Mouse (Mus musculus) WW6 (cell line): ENCODE results near the gene Col6a2.

ENCODE experiments used
- DNase-seq: peaks from one replicate; pipeline ENCODE4 v3.0.0-alpha.2; 2013; ENCODE audit warnings: low read depth, low spot score

Gene Col6a2

DNA sequence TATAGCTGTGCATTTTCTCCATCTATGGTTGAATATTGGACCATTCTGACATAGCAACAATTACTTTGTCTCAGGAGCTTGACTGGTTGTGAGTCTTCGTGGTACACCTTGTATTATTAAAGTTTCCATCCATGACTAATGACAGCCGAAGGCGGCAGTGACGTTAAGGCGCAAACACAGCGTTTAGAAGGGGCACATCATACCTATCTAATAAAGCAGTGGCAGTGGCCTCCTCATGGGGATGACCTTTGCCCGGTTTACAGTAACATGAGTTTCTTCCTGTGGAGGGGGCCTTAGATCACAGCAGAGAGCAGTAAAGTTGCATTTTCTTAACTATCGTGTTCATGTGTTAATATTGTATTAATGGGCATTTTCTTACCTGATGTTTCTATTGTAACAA is 75.2 kb downstream of the Col6a2 start:
- no peak for DNase-seq

DNA sequence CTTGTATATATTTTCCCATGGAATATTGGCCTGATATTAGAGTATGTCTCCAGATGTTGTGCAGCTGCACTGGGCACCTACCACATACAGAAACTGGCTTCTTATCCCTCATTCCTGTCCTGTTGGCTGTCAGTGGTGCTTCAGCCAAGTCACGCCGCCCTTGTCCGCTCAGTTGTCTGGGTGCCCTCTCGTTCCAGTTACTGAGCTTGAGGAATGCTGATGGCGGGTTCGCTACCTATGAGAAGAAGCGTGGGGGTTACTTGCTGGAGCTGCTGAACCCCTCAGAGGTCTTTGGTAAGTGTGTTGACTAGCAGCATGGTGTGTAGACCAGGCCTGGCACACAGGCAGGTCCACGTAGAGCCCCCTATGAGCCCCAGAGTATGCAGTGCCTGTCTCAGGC is 76.9 kb downstream of the Col6a2 start:
- no peak for DNase-seq
